Mouse (Mus musculus): Measurements from ENCODE around the gene Cdc26.

Gene Cdc26

GRCm38 (mm10) chr4:62397616-62398365 is 10.7 kb downstream of the Cdc26 start:
- no peak for DNase-seq

- DNase-seq = no peak
Observed at GRCm38 (mm10) chr4:62395806-62396205, 12.6 kb downstream of the Cdc26 start.

GRCm38 (mm10) chr4:62393459-62393858 is 15.0 kb downstream of the Cdc26 start:
- DNase-seq = peak; percentile 7

- DNase-seq = no peak
Observed at GRCm38 (mm10) chr4:62391892-62392291, 16.6 kb downstream of the Cdc26 start.

GRCm38 (mm10) chr4:62389592-62390512 is 18.6 kb downstream of the Cdc26 start:
- no peak for DNase-seq

- no peak for DNase-seq
Observed at GRCm38 (mm10) chr4:62385439-62385838, 23.0 kb downstream of the Cdc26 start.

GRCm38 (mm10) chr4:62384159-62384558 is 24.3 kb downstream of the Cdc26 start:
- DNase-seq = no peak

- no peak for DNase-seq
Observed at GRCm38 (mm10) chr4:62383752-62384151, 24.7 kb downstream of the Cdc26 start.

- no peak for DNase-seq
Observed at GRCm38 (mm10) chr4:62383207-62383606, 25.2 kb downstream of the Cdc26 start.

- no peak for DNase-seq
Observed at GRCm38 (mm10) chr4:62379724-62380381, 28.6 kb downstream of the Cdc26 start.

- DNase-seq = no peak
Observed at GRCm38 (mm10) chr4:62376123-62376522, 32.3 kb downstream of the Cdc26 start.

- DNase-seq = no peak
Observed at GRCm38 (mm10) chr4:62374342-62374741, 34.1 kb downstream of the Cdc26 start.

- no peak for DNase-seq
Observed at GRCm38 (mm10) chr4:62373668-62374067, 34.8 kb downstream of the Cdc26 start.

GRCm38 (mm10) chr4:62372818-62373520 is 35.5 kb downstream of the Cdc26 start:
- no peak for DNase-seq

- DNase-seq = no peak
Observed at GRCm38 (mm10) chr4:62372410-62372809, 36.0 kb downstream of the Cdc26 start.

GRCm38 (mm10) chr4:62369091-62369490 is 39.4 kb downstream of the Cdc26 start:
- no peak for DNase-seq

- no peak for DNase-seq
Observed at GRCm38 (mm10) chr4:62367586-62367985, 40.9 kb downstream of the Cdc26 start.

GRCm38 (mm10) chr4:62366291-62366690 is 42.2 kb downstream of the Cdc26 start:
- DNase-seq = no peak

- DNase-seq = no peak
Observed at GRCm38 (mm10) chr4:62364299-62364698, 44.1 kb downstream of the Cdc26 start.

- DNase-seq = no peak
Observed at GRCm38 (mm10) chr4:62362437-62362836, 46.0 kb downstream of the Cdc26 start.

GRCm38 (mm10) chr4:62361997-62362396 is 46.4 kb downstream of the Cdc26 start:
- DNase-seq = no peak

GRCm38 (mm10) chr4:62361571-62361970 is 46.9 kb downstream of the Cdc26 start:
- no peak for DNase-seq

All from embryo, embryonic 11 days (tissue).